Mouse (Mus musculus): ENCODE measurements around the gene Nup93.

Gene Nup93

DNA sequence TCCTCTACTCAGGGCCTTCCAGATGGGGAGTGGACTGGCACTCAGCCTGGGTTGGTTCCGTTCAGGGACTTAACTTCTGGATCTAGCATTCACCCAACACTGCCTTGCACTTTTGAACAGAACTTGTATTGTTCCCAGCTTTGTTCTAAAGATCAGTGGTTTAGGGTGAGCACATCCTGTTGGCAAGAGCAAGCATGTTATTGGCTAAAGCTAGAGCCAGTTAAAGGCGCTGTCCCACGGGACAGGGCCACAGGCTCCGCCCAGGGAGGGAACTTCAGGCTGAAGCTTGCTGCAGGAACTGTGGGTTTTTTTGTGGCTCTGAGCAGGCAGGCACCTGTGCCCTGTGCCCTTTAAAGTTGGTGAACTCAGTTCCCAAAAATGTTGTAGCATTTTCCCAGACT is 148.9 kb downstream of the Nup93 start:
- DNase-seq (ENCODE audit: low spot score in 2 of 2): peak; percentile 91 to 94

GRCm38 (mm10) chr8:94363906-94364305 is 149.5 kb downstream of the Nup93 start:
- DNase-seq (ENCODE audit: low spot score in 2 of 2): peak; percentile 59 to 74

GRCm38 (mm10) chr8:94364686-94365312 is 150.4 kb downstream of the Nup93 start:
- DNase-seq (ENCODE audit: low spot score in 2 of 2): no peak

DNA sequence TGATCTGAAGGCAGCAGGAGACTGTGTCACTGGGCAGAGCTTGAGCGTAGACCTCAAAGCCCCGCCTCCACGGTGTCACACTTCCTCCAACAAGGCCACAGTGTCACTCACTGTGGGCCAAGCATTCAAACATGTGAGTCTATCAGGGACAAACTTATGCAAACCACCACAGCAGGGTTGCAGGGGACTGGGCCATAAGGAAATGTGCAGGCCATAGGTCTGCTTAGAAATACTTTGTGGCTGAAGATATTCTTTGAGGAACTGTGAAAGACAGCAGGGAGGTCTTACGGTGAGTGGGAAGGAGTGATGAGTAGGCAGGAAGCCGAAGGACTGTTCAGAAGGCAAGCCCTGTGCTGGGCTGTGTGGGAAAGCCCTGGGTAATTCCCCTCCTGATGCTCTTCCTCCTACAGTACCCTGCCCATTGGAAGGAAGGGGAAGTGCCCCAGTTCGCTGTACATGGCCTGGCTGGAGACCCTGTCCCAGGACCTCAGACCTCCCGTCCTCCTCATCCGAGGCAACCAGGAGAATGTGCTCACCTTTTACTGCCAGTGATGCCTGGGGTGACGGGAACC is 151.1 kb downstream of the Nup93 start:
- DNase-seq (ENCODE audit: low spot score in 2 of 2): peak; percentile 46 to 51
